Mouse (Mus musculus): Measurements from ENCODE around the gene Mapkapk2.
A peak's percentile ranks its signal among the peaks of the same experiment; 100 is the strongest.

Mapkapk2 gene

DNA sequence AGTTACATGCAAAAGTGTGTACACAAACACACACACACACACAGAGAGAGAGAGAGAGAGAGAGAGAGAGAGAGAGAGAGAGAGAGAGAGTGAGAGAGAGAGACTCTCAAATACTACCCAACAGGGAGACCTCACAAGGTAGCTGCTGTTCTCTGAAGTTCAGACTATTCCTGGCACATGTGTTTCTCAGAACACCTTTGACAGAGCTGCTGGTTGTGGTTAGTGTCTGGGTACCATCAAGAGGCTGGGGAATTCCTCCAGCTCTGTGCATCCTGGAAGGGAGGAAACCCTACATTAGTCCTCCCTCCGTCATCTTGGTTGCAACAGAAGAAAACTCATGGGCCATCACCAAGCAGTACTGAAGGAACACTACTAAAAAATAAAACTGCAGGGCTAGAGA is 16.9 kb downstream of the Mapkapk2 start:
- no peak for DNase-seq (ENCODE audit: low spot score)

DNA sequence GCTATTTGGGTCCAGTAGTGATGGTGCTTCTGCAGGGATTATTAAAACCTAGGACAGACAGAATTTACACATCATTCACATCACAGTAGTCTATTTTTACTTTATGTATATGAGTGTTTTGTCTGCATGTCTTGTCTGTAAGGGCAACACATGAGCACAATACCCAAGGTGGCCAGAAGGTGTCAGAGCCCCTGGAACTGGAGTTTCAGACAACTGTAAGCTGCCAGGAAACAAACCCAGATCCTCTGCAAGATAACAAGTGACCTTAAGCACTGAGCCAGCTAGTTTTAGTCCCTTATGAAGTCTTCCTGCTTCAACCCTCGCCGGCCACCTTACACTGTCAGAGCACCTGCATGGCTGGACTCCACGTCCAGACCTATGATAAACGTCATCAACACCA is 17.9 kb downstream of the Mapkapk2 start:
- no peak for DNase-seq (ENCODE audit: low spot score)

- DNase-seq (ENCODE audit: low spot score), result no peak
Observed at GRCm38 (mm10) chr1:131078761-131079330, 18.8 kb downstream of the Mapkapk2 start.

GRCm38 (mm10) chr1:131075098-131075791 is 22.4 kb downstream of the Mapkapk2 start:
- DNase-seq (ENCODE audit: low spot score), result peak; percentile 47

- no peak for DNase-seq (ENCODE audit: low spot score)
Observed at GRCm38 (mm10) chr1:131074524-131074938, 23.1 kb downstream of the Mapkapk2 start.

DNA sequence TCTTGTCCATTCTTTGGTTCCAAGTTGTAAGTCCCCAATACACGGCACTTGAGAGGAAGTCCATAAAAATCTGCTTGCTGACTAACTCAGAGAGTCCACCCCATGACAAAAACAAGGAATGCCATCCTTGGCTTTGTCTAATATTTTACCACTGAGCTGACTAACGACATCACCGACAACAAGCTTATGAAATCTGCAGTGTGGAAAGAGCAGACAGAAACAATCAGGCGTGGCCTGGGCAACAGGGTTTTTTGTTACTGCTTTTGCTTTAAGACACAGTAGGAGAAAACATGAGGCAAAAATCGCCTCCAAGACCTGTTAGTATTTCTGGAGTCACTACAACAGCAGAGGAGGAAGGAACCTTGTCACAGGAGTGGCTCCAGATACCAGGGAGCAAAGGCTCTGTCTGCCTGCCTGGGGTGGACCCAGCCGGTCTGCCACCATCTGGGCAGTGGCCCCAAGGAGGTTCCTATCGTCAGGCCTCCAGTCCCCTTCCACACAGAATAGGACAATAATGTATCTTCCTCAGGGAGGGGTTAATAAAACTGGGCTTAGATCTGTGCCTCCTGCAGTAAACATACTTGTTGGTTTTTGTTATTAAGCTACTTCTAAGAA is 25.1 kb downstream of the Mapkapk2 start:
- peak; percentile 60 for DNase-seq (ENCODE audit: low spot score)

GRCm38 (mm10) chr1:131069010-131069409 is 28.6 kb downstream of the Mapkapk2 start:
- no peak for DNase-seq (ENCODE audit: low spot score)

- no peak for DNase-seq (ENCODE audit: low spot score)
Observed at GRCm38 (mm10) chr1:131068011-131068727, 29.5 kb downstream of the Mapkapk2 start.

DNA sequence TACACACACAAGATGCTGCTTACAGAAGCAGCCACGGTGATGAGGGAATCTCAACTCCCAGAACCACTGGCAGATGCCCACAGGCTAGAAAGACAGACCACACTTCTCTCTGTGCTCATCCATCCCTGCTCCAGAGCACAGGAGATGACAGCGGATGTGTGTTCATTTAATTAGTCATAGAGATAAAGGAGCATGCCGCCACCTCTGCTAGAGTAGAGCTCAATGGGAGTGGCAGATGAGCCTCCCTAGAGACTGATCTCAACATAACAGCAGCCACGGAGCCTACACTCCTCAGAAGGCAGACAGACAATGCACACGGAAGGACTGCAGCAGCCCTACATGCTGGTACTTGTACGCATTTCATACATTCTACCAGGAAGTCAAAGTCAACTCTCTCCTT is 33.4 kb downstream of the Mapkapk2 start:
- DNase-seq (ENCODE audit: low spot score), result no peak

GRCm38 (mm10) chr1:131062821-131063220 is 34.8 kb downstream of the Mapkapk2 start:
- DNase-seq (ENCODE audit: low spot score), result no peak

GRCm38 (mm10) chr1:131061740-131062254 is 35.8 kb downstream of the Mapkapk2 start:
- no peak for DNase-seq (ENCODE audit: low spot score)

DNA sequence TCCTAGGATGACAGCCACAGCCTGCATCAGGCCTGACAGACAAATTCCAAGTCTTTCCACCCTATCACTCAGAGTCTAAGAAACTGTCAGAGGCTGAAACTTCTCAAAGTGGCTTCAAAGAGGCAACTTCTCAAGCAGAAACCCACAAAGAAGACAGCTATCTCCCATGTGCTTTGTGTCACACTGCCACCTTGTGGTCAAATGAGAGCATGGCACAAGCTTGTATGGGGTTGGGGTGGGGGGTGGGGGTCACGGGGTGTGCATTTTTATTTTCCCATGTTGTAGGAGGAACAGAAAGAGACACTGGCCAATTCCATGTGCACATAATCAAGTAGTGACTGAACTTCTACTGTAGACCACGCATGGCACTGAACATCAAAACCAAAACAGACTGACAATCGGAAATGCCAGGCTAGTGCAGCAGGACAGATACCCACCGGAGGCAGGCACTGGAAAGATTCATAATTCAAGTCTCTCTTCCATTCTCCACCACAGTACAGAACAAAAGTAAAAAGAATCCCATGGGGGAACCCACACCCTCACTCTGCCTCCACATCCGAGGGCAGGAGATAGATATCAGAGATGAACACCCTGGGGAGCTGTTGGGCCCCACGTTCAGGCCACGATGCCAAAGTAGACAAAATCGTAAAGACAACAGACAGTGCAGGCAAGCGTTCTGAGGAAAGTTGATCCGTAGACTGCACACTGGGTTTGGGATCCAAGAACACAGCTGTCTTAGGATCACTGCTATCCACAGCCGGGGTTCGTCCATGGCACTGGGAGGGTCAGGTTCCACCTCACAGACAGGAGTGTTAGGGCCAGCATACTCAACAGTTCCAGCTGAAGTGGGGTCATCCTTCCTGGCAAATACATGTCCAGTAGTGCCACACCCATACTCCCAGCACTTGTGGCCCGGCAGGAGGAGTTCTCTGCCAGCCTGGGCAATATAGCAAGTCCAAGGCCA is 37.1 kb downstream of the Mapkapk2 start:
- DNase-seq (ENCODE audit: low spot score), result peak; percentile 60

DNA sequence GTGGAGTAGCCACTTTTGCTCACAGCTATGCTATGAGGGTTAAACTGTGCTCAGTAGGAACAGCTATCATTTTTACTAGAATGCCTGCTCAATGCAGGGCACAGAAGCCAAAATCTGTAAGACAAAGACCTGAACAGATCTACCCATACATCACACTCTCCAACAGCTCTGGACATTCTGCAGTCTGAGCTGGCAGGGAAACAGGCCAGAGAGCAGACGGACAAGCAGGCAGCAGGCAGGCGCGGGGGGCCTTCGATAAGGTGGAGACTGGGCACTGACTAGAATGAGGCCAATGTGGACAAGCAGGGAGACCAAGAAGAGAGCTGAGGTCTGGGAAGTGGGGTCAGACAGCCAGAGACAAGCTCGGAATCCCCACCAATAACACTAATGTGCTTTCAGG is 37.8 kb downstream of the Mapkapk2 start:
- no peak for DNase-seq (ENCODE audit: low spot score)

- no peak for DNase-seq (ENCODE audit: low spot score)
Observed at GRCm38 (mm10) chr1:131059411-131059810, 38.2 kb downstream of the Mapkapk2 start.

GRCm38 (mm10) chr1:131058431-131058830 is 39.2 kb downstream of the Mapkapk2 start:
- DNase-seq (ENCODE audit: low spot score), result no peak

DNA sequence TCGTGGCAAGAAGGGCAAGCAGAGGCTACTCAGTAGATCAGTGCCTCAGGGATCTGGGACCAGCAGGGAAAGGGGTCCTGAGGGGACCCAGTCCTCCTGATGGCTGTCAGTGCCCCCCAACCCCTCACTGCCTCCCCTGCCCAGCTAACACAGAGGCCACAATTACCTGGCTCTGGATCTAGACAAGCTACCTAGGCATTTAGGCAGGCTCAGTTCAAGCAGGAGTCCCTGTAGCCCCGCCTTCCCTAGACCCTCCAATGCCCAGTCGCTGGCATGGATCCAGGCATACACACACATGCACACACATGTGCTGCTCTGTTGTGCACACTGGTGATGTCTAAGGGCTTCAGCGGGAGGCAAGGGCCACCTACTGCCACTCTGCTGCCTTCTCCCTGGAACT is 43.4 kb downstream of the Mapkapk2 start:
- DNase-seq (ENCODE audit: low spot score), result no peak

DNA sequence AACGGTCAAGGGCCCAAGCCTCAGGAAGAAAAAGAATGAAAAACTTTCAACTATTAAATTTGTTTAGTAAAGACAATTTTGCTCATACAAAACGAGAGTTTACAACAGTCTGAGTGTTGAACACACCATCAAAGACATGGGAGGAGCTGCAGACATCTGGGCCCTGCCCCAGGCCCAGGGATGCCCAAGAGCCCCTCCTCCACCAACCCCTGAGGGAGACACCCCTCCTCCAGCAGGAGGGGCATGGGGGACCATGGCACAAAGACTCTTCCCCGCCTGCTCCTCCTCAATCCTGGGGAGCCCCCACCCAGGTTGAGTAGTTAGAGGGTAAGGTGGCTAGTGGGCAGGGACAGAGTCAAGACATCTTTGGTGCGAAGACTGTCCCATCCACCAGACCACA is 44.0 kb downstream of the Mapkapk2 start:
- no peak for DNase-seq (ENCODE audit: low spot score)

- DNase-seq (ENCODE audit: low spot score), result peak; percentile 72
Observed at GRCm38 (mm10) chr1:131053239-131053638, 44.4 kb downstream of the Mapkapk2 start.

DNA sequence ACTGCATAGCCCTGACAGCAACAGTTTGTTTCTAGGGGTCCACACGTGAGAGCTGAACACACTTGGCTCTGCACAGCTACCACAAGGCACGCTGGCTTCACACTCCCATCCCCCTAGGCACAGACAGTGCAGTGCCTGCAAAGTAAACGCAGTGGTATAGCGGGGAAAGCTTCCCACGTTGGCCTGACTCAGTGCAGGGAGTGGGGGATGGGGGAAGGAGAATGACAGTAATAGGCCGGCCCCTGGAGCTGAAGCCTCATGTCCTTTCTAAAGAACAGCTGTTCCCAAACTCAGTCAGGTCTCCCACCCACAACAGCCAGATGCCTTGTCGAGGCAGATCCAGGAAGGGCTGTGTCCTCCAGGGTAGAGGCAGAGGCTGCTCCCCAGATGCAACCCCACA is 46.6 kb downstream of the Mapkapk2 start:
- no peak for DNase-seq (ENCODE audit: low spot score)

DNA sequence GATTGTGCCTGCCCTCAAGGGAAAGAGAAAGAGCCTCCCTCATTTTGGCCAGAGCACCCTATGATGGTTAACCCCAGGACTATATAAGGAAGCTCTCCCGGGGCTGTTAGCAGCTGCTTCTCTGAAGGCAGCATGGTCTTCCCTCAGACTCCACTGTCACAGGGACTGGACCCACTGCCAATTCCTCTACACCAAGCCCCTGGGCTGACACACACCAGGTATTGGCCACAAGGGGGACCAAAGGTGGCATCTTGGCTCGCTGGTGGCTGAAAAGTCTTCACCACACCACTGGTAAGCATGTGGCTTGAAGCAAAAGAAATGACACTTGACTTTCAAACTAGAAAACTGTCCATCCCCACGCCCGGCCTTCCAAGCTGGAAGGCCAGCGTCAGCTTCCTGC is 47.0 kb downstream of the Mapkapk2 start:
- no peak for DNase-seq (ENCODE audit: low spot score)

- no peak for DNase-seq (ENCODE audit: low spot score)
Observed at GRCm38 (mm10) chr1:131050011-131050410, 47.6 kb downstream of the Mapkapk2 start.

Measured in adipocyte (in vitro differentiated cells).